Mouse (Mus musculus): ENCODE measurements around the gene 9130213A22Rik. TPM values are rescaled to one million over a fixed set of nuclear protein-coding genes. Genes with fewer than 3 reads are reported as not detected.
A peak's percentile ranks its signal among the peaks of the same experiment; 100 is the strongest.
"Not testable (repeated sequence)": the region's sequence is repeated elsewhere in the genome, so short reads cannot be mapped to it uniquely, and the experiment has no call there.

The 9130213A22Rik gene
- total RNA-seq, 1 experiment from 2014 or later: 0.23 TPM

- ATAC-seq (ENCODE audit: extremely low read depth, insufficient number of reproducible peaks, low FRiP score, poor library complexity, severe bottlenecking): no peak
Measured at GRCm38 (mm10) chr11:69098039-69098761, 24.2 kb downstream of the 9130213A22Rik start.

- peak; percentile 18 for ATAC-seq (ENCODE audit: extremely low read depth, insufficient number of reproducible peaks, low FRiP score, poor library complexity, severe bottlenecking)
Measured at GRCm38 (mm10) chr11:69096987-69097900, 25.1 kb downstream of the 9130213A22Rik start.

- ATAC-seq (ENCODE audit: extremely low read depth, insufficient number of reproducible peaks, low FRiP score, poor library complexity, severe bottlenecking): no peak
Measured at GRCm38 (mm10) chr11:69096360-69096986, 25.9 kb downstream of the 9130213A22Rik start.

GRCm38 (mm10) chr11:69095511-69096231 is 26.7 kb downstream of the 9130213A22Rik start:
- no peak for ATAC-seq (ENCODE audit: extremely low read depth, insufficient number of reproducible peaks, low FRiP score, poor library complexity, severe bottlenecking)

- peak; percentile 66 for ATAC-seq (ENCODE audit: extremely low read depth, insufficient number of reproducible peaks, low FRiP score, poor library complexity, severe bottlenecking)
Measured at GRCm38 (mm10) chr11:69094697-69095429, 27.5 kb downstream of the 9130213A22Rik start, which contains the start of gene Per1. TSS of gene Per1 (plus strand) at chr11:69095217.

GRCm38 (mm10) chr11:69093856-69094255 is 28.5 kb downstream of the 9130213A22Rik start:
- not testable (repeated sequence) for ATAC-seq (ENCODE audit: extremely low read depth, insufficient number of reproducible peaks, low FRiP score, poor library complexity, severe bottlenecking)

- ATAC-seq (ENCODE audit: extremely low read depth, insufficient number of reproducible peaks, low FRiP score, poor library complexity, severe bottlenecking): no peak
Measured at GRCm38 (mm10) chr11:69092871-69093270, 29.5 kb downstream of the 9130213A22Rik start.

GRCm38 (mm10) chr11:69092386-69092751 is 30.0 kb downstream of the 9130213A22Rik start:
- ATAC-seq (ENCODE audit: extremely low read depth, insufficient number of reproducible peaks, low FRiP score, poor library complexity, severe bottlenecking): no peak

GRCm38 (mm10) chr11:69091566-69092385 is 30.6 kb downstream of the 9130213A22Rik start:
- ATAC-seq (ENCODE audit: extremely low read depth, insufficient number of reproducible peaks, low FRiP score, poor library complexity, severe bottlenecking): no peak

- no peak for ATAC-seq (ENCODE audit: extremely low read depth, insufficient number of reproducible peaks, low FRiP score, poor library complexity, severe bottlenecking)
Measured at GRCm38 (mm10) chr11:69090367-69090766, 32.0 kb downstream of the 9130213A22Rik start.

GRCm38 (mm10) chr11:69089616-69090290 is 32.6 kb downstream of the 9130213A22Rik start:
- ATAC-seq (ENCODE audit: extremely low read depth, insufficient number of reproducible peaks, low FRiP score, poor library complexity, severe bottlenecking): no peak

GRCm38 (mm10) chr11:69088856-69089615 is 33.4 kb downstream of the 9130213A22Rik start:
- ATAC-seq (ENCODE audit: extremely low read depth, insufficient number of reproducible peaks, low FRiP score, poor library complexity, severe bottlenecking): no peak

- ATAC-seq (ENCODE audit: extremely low read depth, insufficient number of reproducible peaks, low FRiP score, poor library complexity, severe bottlenecking): peak; percentile 59
Measured at GRCm38 (mm10) chr11:69088103-69088855, 34.1 kb downstream of the 9130213A22Rik start, which contains the start of gene Vamp2. TSS of gene Vamp2 (plus strand) at chr11:69088490.

- no peak for ATAC-seq (ENCODE audit: extremely low read depth, insufficient number of reproducible peaks, low FRiP score, poor library complexity, severe bottlenecking)
Measured at GRCm38 (mm10) chr11:69087597-69087996, 34.8 kb downstream of the 9130213A22Rik start.

- ATAC-seq (ENCODE audit: extremely low read depth, insufficient number of reproducible peaks, low FRiP score, poor library complexity, severe bottlenecking): no peak
Measured at GRCm38 (mm10) chr11:69087082-69087481, 35.3 kb downstream of the 9130213A22Rik start.
